Mouse (Mus musculus) heart, postnatal 0 days (tissue): Measurements from ENCODE around the gene Gbx2. TPM values are rescaled to one million over a fixed set of nuclear protein-coding genes. Genes with fewer than 3 reads are reported as not detected.

Source experiments
- ATAC-seq: fragments of 200-750 bp; cut with Nextera tagmentation; 2 replicates; pipeline ENCODE4 v1.8.0; 2017; ENCODE audit warnings: low read depth, moderate number of reproducible peaks, moderate library complexity; ENCODE audit not compliant: insufficient read depth
- DNase-seq: peaks from one replicate; pipeline ENCODE4 v3.0.0-alpha.2; 2016; ENCODE audit warnings: low spot score
- H3K27ac ChIP-seq: fragments of 300-500 bp; sonication (generic); 2 replicates; pipeline ENCODE4 v1.5.1; 2014; ENCODE audit warnings: low read depth, mild to moderate bottlenecking
- H3K27me3 ChIP-seq: fragments of 300-500 bp; sonication (generic); 2 replicates; pipeline ENCODE4 v1.6.1; 2014; ENCODE audit warnings: low read length, mixed read lengths; ENCODE audit not compliant: control insufficient read depth, insufficient read depth
- H3K36me3 ChIP-seq: fragments of 300-500 bp; sonication (generic); replicated peaks from 2 replicates; pipeline ENCODE4 v1.6.1; 2014; ENCODE audit warnings: low read length, mixed read lengths; ENCODE audit not compliant: control insufficient read depth, insufficient read depth
- H3K4me1 ChIP-seq: fragments of 300-500 bp; sonication (generic); 2 replicates; pipeline ENCODE4 v1.6.1; 2014; ENCODE audit warnings: antibody characterized with exemption; ENCODE audit not compliant: control insufficient read depth, insufficient read depth
- H3K4me2 ChIP-seq: fragments of 300-500 bp; sonication (generic); 2 replicates; pipeline ENCODE4 v1.6.1; 2014; ENCODE audit warnings: low read depth, mild to moderate bottlenecking, low read length, moderate library complexity
- H3K4me3 ChIP-seq: fragments of 300-500 bp; sonication (generic); 2 replicates; pipeline ENCODE4 v1.5.1; 2014; ENCODE audit warnings: low read depth, low read length
- H3K9ac ChIP-seq: fragments of 300-500 bp; sonication (generic); replicated peaks from 2 replicates; pipeline ENCODE4 v1.6.1; 2014; ENCODE audit warnings: low read depth, low read length, mixed read lengths
- H3K9me3 ChIP-seq: fragments of 300-500 bp; sonication (generic); replicated peaks from 2 replicates; pipeline ENCODE4 v1.6.1; 2016; ENCODE audit warnings: low read length; ENCODE audit not compliant: control insufficient read depth
- CTCF ChIP-seq: IDR thresholded peaks from 2 replicates; pipeline ENCODE4 v1.5.1; 2016; ENCODE audit warnings: antibody characterized with exemption, control low read depth, low read depth
- EP300 ChIP-seq: IDR thresholded peaks from 2 replicates; pipeline ENCODE4 v1.6.1; 2016; ENCODE audit warnings: antibody characterized with exemption, low read depth
- WGBS: fragments of 180-500 bp; shearing (Covaris S2); extraction: QIAGEN DNeasy Blood & Tissue Kit; methylation state at CpG from one replicate; pipeline ENCODE4 v1.1.7; 2014; 5-methylcytosine and 5-hydroxymethylcytosine counted together
- polyA plus RNA-seq: library from polyadenylated mRNA; unstranded; fragments of >200 nt; fragmentation: Nextera tagmentation; extraction: Ambion mirVana; gene quantifications from 2 replicates; pipeline ENCODE4 v1.2.1, GENCODE M21; 2015
- total RNA-seq: library from RNA; depleted of rRNA; stranded (reverse); fragments of >200 nt; gene quantifications from 2 replicates; pipeline ENCODE4 v1.2.3, GENCODE M21; 2014; ENCODE audit warnings: low replicate concordance; rRNA removed

The Gbx2 gene
- total and polyA plus RNA-seq, 2 experiments from 2014 or later: not detected

DNA sequence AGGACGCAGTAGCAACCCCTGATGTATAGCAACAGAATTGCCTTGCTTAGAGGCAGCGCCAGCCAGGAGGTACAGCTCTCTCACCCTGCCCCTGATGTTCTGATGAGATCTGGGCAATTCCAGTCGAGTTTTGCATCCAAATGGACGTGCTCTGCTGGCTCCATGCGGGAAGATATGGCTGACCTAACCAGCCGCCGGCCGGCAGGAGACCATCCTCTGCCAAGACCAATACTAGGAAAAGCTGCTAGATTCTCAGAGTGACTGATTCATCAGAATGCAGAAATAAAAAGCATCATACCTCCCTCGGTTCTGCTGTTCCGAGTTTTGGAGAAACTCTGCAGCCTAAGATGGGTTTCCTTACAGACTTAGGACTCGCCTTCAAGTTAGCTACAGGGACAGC lies 52.5 kb downstream of the Gbx2 start:
- no peak for TF ChIP-seq EP300
- TF ChIP-seq CTCF: no peak
- Histone ChIP-seq H3K9me3 (no peaks in the 10 kb centered on the region), H3K36me3 (no peaks in the 10 kb centered on the region), H3K4me1 (no peaks in the 10 kb centered on the region), H3K4me3 (no peak overlapping the region), H3K27me3 (no peaks in the 10 kb centered on the region), H3K4me2 (no peak overlapping the region), H3K27ac (no peak overlapping the region), H3K9ac (no peak overlapping the region)
- ATAC-seq (no peak), DNase-seq (no peak)
- 79% methylated on average over 11 of the region's 11 CpGs for WGBS

Other genes with a start within 250 kb of the Gbx2 start
- gene Asb18, start 83.5 kb upstream of the Gbx2 start, total RNA-seq: 5.9 and 17.3 TPM in 2 replicates
- gene Asb18, start 83.5 kb upstream of the Gbx2 start, polyA plus RNA-seq: 1.6 and 2.0 TPM in 2 replicates
- not detected in 2 replicates for gene Iqca, start 222.2 kb upstream of the Gbx2 start, total RNA-seq
- 0.14 TPM in 1 of 2 replicates, not detected in the other for gene Iqca, start 222.2 kb upstream of the Gbx2 start, polyA plus RNA-seq